23 mouse cellular contexts compared by ENCODE assay signal in genomic region chr1:133287880-133288279, GRCm38 (mm10). TPM values are rescaled to one million over a fixed set of nuclear protein-coding genes. Genes with fewer than 3 reads are reported as not detected.
"Had no signal": no experiment of that assay in that cellular context is flagged by ENCODE, and none has a peak within 500 bp of the region (broad histone marks: within the 10 kb centered on the region; RNA-seq: fewer than 3 reads in every experiment).

No protein-coding gene starts in this region.

- H3K36me3 ChIP-seq: limb, embryonic 15.5 days had no signal

- H3K27ac ChIP-seq: hindbrain, embryonic 13.5 days; hindbrain, postnatal 0 days; limb, embryonic 15.5 days; macrophage; midbrain, embryonic 15.5 days; neural tube, embryonic 12.5 days; stomach, embryonic 15.5 days had no signal

- H3K9me3 ChIP-seq: hindbrain, embryonic 13.5 days; limb, embryonic 15.5 days; megakaryocyte, embryonic 14.5 days; midbrain, embryonic 15.5 days; neural tube, embryonic 12.5 days; stomach, embryonic 15.5 days had no signal

- H3K4me2 ChIP-seq: hindbrain, embryonic 13.5 days; limb, embryonic 15.5 days; lung, embryonic 14.5 days; midbrain, embryonic 11.5 days; midbrain, embryonic 15.5 days; neural tube, embryonic 12.5 days; stomach, embryonic 15.5 days had no signal

- H3K27me3 ChIP-seq: hindbrain, embryonic 13.5 days; limb, embryonic 15.5 days; midbrain, embryonic 15.5 days; neural tube, embryonic 12.5 days; stomach, embryonic 15.5 days had no signal

- H3K9ac ChIP-seq: hindbrain, embryonic 13.5 days; limb, embryonic 15.5 days; lung, embryonic 14.5 days; midbrain, embryonic 15.5 days; neural tube, embryonic 12.5 days; stomach, embryonic 15.5 days had no signal

- H3K4me1 ChIP-seq: hindbrain, embryonic 13.5 days; limb, embryonic 15.5 days; megakaryocyte, embryonic 14.5 days; midbrain, embryonic 15.5 days; neural tube, embryonic 12.5 days; stomach, embryonic 15.5 days had no signal

- ATAC-seq: hindbrain, postnatal 0 days; midbrain, embryonic 15.5 days had no signal

- DNase-seq: layer of hippocampus, postnatal 36 days; lung, embryonic 14.5 days; lung, postnatal 10 days; thymus, adult 2 months; thymus, postnatal 25 days had no signal

- H3K4me3 ChIP-seq: hindbrain, embryonic 13.5 days; limb, embryonic 15.5 days; megakaryocyte, embryonic 14.5 days; midbrain, embryonic 15.5 days; neural tube, embryonic 12.5 days; stomach, embryonic 15.5 days had no signal

RNA-seq across cellular contexts. Expression of gene Golt1a, which starts 21.7 kb away (rescaled TPM):
- total RNA-seq: hindbrain, postnatal 0 days; layer of hippocampus, postnatal 36 days; monocyte, adult 5-6 weeks; neutrophil, adult 5-6 weeks had no signal
- polyA plus RNA-seq: hindbrain, embryonic 13.5 days; limb, embryonic 11.5 days; limb, embryonic 15.5 days; macrophage; midbrain, embryonic 11.5 days; midbrain, embryonic 15.5 days; neural tube, embryonic 12.5 days; spleen, adult 2 months; testis, adult 2 months had no signal

RNA-seq across cellular contexts. Expression of gene Kiss1, which starts 33.8 kb away (rescaled TPM):
- total RNA-seq: hindbrain, postnatal 0 days; layer of hippocampus, postnatal 36 days; left cerebral cortex, adult 8-10 months; monocyte, adult 5-6 weeks; neutrophil, adult 5-6 weeks had no signal
- polyA plus RNA-seq: hindbrain, postnatal 0 days; intestine, embryonic 14.5 days; large intestine, adult 2 months; limb, embryonic 11.5 days; limb, embryonic 15.5 days; macrophage; midbrain, embryonic 11.5 days; midbrain, embryonic 15.5 days; neural tube, embryonic 12.5 days; spleen, adult 2 months; stomach, embryonic 15.5 days; thymus, adult 2 months; urinary bladder, adult 2 months had no signal
